Mouse (Mus musculus) right cerebral cortex, postnatal 14 days (tissue): Measurements from ENCODE around the gene Btbd2.
A peak's percentile ranks its signal among the peaks of the same experiment; 100 is the strongest.
"Not testable (repeated sequence)": the region's sequence is repeated elsewhere in the genome, so short reads cannot be mapped to it uniquely, and the experiment has no call there.

Experiments
- DNase-seq: peaks from one replicate; pipeline ENCODE4 v3.0.0; 2022

The Btbd2 gene

DNA sequence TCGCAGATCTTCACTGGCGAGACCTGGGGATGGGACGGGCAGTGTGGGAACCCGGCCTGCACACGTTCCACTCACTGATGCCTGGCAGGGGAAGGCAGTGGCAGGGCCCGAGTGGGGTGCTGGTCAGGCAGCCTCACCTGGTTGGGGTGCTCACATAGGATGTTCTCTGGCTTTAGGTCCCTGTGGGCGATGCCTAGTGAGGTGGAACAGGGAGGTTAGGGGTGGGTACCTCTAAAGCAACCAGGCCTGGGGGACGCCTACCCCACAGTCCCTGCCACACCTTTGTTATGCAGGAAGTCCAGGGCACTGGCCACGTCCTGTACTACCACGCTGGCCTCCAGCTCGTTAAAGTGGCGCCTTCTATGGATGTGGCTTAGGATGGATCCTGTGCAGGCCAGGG is 12.1 kb upstream of the Btbd2 start:
- no peak for DNase-seq

DNA sequence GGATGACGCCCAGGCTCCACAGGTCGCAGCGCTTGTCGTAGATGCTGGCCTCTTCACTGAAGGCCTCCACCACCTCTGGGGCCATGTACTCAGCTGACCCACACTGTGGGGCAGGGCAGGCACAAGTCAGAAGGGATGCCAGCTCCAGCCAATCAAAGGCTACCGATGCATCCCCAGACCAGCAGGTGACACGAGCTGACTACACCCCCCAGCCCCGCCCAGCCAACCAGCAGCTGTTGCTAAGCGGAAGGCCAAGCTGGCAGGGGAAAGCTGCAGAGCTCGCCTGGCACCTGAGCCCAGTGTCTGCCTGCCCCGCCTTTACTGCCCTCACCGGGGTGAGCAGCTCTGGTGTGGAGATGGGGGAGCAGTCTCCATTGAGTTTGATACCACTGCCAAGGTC is 11.7 kb upstream of the Btbd2 start:
- no peak for DNase-seq

- DNase-seq: no peak
Measured at GRCm38 (mm10) chr10:80666837-80667412, 10.1 kb upstream of the Btbd2 start.

DNA sequence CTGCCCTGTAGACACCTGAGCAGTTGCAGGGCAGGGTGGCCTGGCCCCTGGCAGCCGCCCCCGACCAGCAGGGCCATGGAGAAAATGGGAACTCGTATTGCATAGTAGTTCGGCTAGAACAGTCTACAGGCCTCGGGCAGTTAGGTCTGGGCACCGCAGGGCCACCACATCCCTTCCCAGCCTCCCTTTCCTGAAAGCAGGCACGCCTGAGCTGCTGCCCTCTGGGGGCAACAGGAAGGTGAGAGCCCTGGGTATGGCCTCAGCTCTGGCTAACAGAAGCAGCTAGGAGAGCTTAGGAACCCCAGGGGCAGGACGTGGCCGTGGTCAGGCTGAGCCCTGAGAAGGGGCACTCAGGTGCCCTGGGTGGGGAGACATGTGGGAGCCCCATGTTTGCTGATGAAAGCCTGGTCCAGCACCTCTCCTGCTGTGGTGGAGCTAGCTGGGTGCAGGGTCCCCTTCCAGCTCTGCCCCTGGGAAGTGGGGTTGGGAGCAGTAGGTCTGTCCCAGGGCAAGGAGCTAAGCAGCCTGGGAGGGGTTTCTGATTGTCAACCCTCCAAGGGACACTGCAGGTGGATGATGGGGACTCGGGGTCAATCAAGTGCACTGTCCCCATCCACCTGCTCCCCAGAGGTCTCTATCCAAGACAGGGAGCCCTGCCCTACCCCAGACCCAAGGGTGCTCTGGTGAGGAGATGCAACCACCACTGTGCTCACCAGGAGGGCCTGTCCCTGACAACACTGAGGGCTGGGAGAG is 9.3 kb upstream of the Btbd2 start:
- no peak for DNase-seq

DNA sequence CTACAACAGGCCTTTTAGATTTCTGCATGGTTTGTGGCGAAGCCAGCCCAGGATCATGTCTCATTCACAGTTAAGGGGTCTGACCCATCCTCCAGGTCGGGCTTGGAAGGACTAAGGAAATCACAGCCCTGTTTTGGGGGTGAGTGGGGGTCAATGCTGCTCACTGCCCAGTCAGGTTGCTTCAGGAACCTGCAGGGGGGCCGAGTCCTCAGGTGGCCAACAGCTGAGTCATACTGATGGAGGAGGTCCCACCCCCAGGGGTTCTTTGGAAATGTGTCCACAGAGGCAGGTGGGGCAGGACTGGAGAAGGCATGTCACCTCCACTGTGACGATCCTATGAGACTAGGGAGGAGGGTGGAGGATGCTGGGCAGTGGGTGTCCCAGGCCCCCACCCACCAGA is 8.6 kb upstream of the Btbd2 start:
- no peak for DNase-seq

DNA sequence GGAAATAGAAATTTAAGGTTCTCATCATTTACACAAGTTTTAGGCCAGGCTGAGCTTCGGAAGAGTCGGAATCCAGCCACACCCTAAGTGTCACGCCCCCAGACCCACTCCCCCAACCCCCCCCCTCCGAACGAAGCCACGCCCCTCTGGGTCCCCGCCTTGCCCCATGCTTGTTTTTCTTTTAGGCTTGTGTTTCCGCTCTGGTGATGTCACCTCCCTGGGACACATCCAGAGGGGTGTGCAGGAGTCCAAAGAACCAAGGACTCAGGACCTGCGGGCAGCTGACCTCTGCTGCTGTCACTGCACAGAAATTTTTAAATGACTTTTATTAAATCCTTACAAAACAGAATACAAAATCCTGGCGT is 8.1 kb upstream of the Btbd2 start:
- no peak for DNase-seq

DNA sequence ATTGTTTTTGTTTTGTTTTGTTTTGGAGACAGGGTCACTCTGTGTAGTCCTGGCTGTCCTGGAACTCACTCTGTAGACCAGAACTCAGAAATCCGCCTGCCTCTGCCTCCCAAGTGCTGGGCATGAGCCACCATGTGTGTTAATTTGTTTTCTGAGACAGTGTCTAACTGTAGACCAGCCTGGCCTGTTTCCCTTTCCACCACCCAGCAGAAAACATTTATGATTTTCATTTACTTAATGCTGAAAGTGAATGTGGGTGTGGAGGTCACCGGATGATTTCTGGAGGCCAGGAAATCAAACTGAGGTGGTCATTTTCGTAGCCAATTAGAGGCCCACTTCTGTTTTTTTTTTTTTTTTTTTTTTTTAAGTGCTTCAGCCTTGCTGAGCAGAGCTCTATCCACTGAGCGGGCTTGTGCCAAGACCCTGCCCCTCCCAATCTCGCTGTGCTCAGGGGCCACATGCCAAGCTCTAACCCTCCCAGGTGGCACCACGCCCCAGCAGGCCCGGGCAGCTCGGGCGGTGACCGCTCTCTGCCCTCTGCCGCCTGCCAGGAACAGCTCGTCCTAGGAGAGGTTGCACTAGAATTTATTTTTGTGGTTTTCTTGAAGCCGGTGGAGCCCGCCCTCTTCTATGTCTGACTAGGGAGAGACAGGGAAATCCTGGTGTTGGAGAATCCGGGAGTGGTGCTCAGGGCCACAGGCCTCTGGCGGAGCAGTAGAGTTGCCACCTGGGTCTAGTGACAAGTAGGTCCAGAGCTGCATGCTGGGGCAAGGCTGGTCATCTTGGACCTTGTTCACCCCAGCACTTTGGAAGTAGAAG is 7.5 kb upstream of the Btbd2 start:
- DNase-seq: no peak

DNA sequence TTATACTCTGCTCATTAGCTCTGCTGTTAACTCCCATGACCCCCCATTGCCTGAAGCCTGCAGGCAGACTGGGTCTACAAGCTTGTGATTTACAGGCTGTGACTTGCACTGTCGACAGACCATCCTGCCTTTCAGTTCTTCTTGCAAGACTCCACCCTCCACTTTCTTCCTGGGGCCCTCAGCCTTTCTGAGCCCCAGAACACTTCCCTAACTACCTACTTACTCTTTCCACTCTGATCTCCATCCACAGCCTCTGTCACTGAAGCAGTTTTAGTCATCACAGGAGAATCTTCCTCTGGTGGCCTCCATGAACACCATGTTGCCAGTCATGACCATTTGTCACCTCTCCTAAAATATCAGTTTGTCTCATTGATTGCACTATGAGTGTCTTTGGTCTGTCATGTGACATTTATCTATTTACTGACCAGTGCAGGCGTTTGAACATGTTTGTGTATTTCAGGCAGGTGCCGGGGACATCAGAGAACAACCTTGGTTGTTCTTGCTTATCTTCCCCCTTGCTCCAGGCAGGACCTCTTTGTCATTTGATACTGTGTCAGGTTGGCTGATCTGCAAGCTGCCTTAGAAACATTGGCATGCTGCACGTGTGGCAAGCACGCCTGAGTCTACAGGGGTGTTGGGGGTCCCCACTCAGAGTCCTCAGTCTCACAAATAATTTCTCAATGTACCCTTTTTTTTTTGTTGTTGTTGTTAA is 6.8 kb upstream of the Btbd2 start:
- DNase-seq: no peak

DNA sequence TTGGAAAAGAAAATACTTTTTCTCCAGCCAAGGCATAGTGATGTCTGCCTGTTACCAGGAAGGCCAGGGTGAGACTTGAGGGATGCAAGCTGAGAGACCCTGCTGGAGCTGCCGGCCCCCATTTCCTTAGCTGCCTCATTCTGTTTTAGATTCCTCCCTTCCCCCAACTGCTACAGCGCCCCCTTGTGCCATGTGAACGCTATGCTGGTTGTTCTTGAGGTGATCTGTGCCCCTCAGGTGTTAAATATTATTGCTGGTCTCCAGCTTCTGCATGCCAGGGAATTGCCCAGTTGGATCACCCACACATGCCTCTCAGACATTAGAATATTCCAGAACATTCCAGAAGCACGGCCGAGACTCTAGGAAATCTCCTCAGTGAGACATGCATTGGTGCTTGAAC is 4.3 kb upstream of the Btbd2 start:
- no peak for DNase-seq

GRCm38 (mm10) chr10:80659213-80659612 is 2.3 kb upstream of the Btbd2 start:
- peak; percentile 88 for DNase-seq

DNA sequence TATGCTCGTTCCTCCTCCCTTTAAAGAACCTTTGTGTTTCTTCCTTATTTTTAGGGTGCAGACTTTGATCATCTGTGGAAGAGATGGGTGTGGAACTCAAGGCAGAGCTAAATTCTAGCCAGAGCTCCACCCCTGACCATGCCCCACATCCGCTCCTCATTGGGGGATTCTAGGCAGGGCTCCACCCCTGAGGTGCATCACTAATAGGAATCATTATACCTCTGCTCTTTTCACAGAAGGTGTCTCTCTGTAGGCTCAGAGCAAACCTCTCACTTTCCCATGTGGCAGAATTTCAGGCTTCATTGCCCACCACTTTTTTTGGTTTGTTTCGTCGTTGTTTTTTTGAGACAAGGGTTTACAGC is 2.0 kb upstream of the Btbd2 start:
- DNase-seq: no peak

DNA sequence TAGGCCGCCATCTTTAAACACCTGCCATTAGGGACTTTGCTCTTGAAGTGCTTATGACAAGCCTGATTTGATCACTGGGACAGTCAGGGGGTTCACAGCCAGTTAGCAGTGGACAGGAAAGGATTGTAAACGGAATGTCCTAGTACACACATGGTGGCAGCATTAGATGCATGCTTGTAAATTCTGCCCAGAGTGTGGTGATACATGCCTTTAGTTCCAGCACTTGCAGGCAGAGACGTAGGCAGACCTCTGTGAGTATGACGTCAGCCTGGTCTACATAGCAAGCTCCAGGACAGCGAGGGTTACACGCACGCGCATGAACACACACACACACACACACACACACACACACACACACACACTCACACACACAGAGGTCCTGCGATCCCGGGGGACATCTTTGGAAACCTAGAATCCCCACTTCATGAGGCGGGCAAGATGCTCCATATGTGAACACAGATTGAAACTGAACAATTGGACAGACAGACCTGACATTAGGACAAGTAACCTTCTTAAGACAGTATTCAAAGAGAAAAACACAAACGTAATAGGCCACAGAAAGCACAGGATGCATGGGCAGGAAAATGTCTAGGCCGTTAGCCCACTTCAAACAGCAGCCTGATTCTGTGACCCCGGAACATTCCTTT is 1.4 kb upstream of the Btbd2 start:
- DNase-seq: no peak

GRCm38 (mm10) chr10:80656130-80656862 is 575 bp downstream of the Btbd2 start:
- peak; percentile 97 for DNase-seq

DNA sequence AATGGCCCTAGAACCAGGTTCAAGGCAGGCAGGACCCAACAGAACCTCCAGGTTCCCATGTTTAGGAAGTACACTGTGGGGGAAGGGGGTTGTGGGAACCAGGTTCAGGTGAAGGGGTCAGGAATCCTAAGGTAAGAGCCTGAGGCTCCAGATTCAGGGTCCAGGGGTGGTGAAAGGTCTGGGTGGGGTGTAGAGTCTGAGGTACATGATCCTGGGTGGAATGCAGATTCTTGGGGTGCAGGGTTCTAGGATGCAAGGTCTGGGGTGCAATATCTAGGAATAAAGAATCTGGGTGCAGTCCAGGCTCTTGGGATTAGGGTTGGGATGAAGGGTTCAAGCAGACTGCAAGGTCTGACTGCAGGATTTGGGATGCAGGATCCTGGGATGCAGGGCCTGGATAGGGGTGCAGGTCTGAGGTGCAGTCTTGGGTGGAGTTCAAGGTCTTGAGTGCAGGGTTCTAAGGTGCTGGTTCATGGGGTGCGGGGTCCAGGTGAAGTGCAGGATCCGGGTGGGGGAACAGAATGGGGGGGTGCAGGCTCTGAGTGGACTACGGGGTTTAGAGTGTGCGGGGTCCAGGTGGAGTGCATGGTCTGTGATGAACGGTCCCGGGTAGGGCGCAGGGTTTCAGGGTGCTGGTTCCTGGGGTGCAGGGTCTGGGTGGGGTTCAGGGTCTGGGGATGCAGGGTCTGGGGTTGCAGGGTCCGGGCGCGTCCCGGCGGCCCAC is 1.3 kb downstream of the Btbd2 start:
- no peak for DNase-seq

GRCm38 (mm10) chr10:80654866-80655265 is 2.0 kb downstream of the Btbd2 start:
- no peak for DNase-seq

GRCm38 (mm10) chr10:80653156-80653720 is 3.6 kb downstream of the Btbd2 start:
- DNase-seq: no peak

GRCm38 (mm10) chr10:80650392-80650791 is 6.5 kb downstream of the Btbd2 start:
- no peak for DNase-seq

GRCm38 (mm10) chr10:80649910-80650309 is 7.0 kb downstream of the Btbd2 start:
- not testable (repeated sequence) for DNase-seq

DNA sequence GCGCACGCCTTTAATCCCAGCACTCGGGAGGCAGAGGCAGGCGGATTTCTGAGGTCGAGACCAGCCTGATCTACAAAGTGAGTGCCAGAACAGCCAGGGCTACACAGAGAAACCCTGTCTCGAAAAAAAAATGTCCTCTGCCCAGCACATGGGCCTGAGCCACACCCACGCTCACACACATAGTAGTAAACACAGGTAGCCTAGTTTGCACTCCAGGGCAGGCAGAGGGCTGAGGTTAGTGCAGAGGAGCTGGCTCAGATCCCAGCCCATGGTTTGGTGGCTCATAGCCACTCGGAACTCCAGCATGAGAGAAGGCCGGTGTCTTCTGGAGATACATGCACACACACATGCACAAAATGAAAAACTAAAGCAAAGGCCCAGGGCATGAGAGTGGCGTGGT is 9.9 kb downstream of the Btbd2 start:
- no peak for DNase-seq

- no peak for DNase-seq
Measured at GRCm38 (mm10) chr10:80635345-80635744, 21.5 kb downstream of the Btbd2 start.

GRCm38 (mm10) chr10:80628925-80629324 is 27.9 kb downstream of the Btbd2 start:
- no peak for DNase-seq
